Mouse (Mus musculus): ENCODE results near the gene Capza1. TPM values are rescaled to one million over a fixed set of nuclear protein-coding genes. Genes with fewer than 3 reads are reported as not detected.
"Not testable (repeated sequence)": the region's sequence is repeated elsewhere in the genome, so short reads cannot be mapped to it uniquely, and the experiment has no call there.

The Capza1 gene
- 100 to 1,000 TPM; 260 to 774 (median 501) TPM for polyA plus RNA-seq (2017; shearing (Covaris generic))

DNA sequence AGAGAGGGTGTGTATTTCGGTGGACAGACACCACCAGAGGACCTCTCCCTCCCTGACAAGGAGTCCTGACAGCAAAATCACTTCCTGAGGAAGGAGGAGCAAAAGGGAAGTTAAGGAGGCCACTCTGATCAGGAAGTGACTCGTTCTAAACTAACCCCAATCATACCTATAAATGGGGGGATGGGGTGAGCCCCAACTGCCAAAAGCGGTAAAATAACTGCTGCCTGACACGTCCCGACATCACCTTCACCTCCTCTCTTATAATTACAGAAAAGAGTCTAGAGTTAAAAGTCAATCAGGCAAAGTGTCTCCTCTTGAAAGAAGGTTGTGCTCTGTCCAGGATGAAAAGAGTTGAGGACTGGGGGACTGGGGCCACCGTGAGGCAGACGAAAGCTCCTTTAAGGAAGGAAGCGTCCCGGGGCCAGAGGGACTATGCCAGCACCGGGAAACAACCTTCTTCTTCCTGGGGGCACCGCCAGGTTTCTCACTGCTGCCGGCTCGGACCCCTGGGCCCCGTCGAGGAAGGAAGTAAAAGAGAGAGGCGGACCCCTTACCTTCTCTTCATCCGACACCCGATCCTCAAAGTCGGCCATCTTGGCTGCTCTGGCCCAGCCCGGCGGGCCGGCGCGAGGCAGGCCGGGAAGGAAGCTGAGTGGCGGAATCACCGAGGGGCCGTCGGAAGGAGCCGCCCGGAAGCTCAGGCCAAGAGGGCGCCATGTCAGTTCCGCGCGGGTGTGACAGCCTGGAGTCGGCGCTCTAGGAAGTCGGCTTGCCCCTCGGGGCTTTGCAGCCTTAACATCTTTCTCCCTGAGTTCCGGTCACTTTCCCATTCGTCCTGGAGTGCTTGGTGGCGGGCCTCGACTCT lies at the start of gene Capza1, which contains the start of gene St7l:
Capza1 (minus strand) TSS at position 720 of the 865 bp plus-strand sequence.
St7l (plus strand) TSS at position 220 of the 865 bp plus-strand sequence.
- ATAC-seq, result peak; percentile 82

DNA sequence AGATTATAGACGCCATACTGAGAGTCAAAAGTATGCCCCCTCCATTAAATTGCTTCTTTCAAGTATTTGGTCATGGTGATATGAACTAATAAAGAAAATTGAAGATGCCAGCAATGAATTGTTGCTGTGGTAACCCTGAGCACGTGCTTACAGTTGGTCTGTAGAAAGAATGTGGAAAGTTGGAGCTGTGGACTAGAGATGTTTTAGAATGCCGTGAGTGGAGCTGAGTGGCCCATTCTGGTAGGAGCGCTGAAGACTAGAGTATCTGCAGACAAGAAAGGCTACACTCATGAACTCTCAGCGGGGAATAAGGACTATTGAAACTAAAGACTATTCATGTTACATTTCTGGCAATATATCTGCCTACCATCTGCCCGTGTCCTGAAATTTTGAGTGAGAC lies 44.9 kb upstream of the Capza1 start:
- no peak for ATAC-seq

GRCm38 (mm10) chr3:104906007-104906406 lies 41.7 kb upstream of the Capza1 start:
- ATAC-seq, result no peak

DNA sequence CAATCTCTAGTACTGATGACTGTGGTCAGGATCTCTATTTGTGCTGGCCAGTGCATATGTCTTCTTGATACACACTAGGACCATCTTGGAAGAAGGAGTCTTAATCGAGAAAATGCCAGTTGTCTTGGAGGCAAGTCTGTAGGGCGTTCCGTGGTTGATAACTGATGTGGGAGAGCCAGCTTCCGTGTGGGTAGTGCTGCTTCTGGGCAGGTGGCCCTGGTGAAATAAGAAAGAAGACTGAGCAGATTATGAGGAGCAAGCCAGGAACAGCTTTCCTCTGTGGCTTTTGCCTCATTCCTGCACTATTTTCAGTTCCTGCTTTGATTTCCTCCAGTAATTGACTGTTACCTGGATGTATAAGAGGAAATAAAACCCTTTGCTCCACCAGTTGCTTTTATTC lies 41.1 kb upstream of the Capza1 start:
- ATAC-seq, result no peak

DNA sequence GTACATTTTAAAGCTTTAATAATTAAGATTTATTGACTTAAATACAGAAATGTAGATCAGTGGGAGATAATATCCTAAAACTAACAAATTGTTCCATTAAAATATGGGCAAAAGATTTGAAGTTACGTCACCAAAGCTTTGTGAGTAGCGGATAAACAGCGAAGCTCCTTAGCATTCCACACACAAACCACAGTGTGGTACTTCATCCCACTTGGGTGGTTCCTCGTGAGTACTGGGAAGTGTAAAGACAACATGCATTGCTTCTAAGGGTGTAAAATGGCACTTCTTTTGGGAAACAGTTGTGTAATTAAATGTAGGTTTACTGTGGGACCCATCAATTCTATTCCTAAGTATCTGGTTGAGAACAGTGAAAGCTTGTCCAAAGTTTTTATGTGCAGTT lies 36.8 kb upstream of the Capza1 start:
- no peak for ATAC-seq

DNA sequence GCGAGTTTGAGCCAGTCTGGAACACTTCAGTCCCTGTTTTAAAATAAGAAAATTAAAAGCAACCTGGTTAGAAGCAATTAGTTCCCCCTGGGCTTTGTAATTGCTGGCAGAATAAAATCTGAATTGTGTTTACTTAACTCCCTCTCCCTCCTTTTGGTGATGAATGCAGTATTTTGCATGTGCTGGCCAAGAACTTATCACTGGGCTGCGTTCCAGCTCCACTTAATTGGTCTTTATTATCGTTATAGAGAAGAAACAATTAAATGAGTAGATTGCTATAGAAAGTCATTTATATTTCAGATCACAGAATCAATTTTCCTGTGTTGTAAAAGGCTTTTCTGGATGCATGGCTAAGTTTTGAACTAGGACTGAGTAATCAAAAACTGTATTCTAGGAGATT lies 31.8 kb upstream of the Capza1 start:
- ATAC-seq, result no peak

DNA sequence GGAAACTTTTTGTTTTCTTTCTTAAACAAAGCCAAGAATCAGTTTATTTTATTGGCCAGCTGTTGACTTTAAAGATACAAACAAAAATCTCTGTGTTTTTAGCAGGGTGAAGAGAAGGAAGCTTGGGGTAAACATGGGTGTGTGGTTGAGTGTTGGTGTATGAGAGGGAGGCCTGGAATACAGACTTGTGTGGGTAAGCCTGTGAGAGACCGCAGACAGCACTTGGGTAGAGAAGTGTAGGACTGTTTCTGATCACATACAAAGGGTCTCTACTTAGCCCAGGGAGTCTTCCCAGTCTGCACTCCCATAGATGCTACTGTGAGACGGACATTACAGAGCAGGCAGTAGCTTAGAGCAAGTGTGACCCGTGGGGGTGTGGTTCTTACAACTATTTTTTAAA lies 24.3 kb upstream of the Capza1 start:
- no peak for ATAC-seq

- ATAC-seq, result no peak
Observed at GRCm38 (mm10) chr3:104869611-104870010, 5.3 kb upstream of the Capza1 start.

GRCm38 (mm10) chr3:104866674-104867073 lies 2.4 kb upstream of the Capza1 start:
- not testable (repeated sequence) for ATAC-seq

- peak; percentile 19 for ATAC-seq
Observed at GRCm38 (mm10) chr3:104865341-104865788, 1.1 kb upstream of the Capza1 start.

GRCm38 (mm10) chr3:104864651-104865340 lies 491 bp upstream of the Capza1 start:
- ATAC-seq, result peak; percentile 64

DNA sequence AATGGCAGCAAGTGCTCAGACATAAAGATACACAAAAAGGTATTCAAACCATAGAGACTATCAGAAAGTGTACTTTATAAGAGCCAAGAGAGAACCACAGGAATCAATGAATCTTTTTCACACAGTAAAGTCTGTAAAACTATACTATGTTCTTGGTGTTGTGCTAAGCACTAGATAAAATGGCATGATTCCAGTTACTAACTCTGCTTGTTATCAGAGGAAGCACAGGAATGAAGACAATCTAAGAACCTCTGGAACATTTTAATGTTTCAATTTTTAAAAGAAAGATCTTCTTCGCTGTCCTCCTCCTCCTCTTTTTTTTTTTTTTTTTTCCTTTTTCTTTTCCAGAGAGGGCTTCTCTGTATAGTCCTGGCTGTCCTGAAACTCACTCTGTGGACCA lies 5.7 kb downstream of the Capza1 start:
- no peak for ATAC-seq

- peak; percentile 79 for ATAC-seq
Observed at GRCm38 (mm10) chr3:104856106-104856505, 8.2 kb downstream of the Capza1 start.

DNA sequence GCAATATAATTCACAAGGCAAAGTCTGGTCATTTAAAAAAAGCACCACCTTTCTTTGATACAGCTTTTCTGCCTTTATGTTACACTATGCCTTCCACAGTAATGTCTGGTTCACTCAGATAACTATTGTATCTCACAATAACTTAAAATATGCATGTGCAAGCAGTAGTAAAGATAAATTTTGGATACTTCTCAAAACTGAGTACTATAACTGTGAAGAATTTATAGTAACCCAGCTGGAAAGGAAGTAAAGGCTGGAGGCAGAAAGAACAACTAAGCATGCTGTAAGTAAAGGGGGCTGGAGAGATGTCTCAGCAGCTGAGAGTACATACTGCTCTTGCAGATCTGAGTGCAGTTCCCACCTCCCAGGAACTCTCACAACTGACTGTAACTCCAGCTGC lies 9.4 kb downstream of the Capza1 start:
- ATAC-seq, result no peak

DNA sequence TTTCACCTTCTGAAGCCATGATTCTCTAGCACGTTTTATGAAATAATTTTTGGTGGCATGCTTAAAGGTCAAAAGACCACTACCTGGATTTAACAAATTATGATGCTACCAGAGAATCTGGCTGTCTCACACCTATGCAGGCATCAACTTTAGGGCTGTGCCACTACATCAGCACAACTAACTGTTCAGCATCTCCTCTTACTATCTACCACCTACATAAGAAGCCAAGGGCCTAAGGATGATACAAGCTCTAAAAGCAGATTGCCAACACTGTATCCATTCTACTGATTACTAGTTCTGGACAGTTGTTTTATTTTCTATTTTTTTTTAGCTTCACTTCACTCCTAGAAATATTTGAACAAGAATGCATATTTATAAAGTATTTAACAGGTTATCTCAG lies 9.8 kb downstream of the Capza1 start:
- ATAC-seq, result no peak

DNA sequence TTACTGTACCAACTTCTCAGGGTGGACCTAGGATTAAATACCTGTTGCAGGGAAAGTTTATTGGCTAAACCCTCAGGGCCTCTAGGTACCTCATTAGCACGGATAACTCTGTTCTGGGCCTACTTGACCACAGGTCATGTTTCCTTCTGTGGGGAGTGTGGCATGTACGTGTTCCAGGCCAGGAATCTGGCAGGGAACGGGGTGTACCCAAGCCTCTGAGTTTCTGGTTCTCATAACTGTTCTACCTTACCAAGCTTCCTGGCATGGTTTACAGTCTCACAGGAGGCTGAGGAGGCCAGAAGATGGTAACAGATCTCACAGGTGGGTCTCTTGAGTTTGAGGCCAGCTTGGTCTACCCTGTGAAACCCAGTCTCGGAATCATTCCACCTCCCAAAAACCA lies 17.7 kb downstream of the Capza1 start:
- ATAC-seq, result no peak

DNA sequence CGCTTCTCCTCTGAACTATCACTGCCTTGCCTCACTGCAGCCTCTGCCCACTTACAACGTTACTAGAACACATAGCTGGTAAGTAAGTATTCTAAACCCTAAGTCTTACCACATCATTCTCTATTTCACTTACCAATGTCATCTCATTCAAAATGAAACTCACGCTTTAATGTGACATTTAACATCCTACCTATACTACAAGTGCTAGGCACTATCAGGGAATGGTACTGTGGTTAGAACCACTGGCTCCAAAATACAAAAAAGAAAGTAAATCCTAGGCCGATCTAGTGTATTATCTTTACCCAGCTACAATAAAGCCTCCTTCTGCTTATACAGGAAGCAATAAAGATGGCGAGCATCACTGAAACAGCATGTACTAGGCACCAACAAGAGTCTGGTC lies 23.3 kb downstream of the Capza1 start:
- ATAC-seq, result peak; percentile 48

GRCm38 (mm10) chr3:104835797-104836196 lies 28.5 kb downstream of the Capza1 start:
- ATAC-seq, result no peak

GRCm38 (mm10) chr3:104822413-104822812 lies 41.9 kb downstream of the Capza1 start:
- no peak for ATAC-seq

DNA sequence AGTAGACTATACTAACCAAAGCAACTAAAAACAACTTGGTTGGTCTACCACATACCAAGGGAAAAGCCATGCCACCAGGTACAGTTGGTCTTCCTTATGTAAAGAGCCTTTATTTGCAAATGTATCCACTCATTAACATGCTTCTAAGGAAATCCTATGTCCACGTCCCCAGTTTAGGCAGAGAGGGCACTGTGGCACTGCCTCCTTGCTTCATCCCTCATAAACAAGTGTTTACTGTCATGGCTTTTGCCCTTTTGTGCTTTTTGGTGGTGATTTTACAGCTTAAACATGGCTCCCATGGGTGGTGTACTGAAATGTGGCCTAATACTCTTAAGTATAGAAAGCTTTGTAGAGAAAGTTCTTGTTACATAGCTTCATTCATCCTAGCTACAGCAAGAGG lies 43.9 kb downstream of the Capza1 start:
- no peak for ATAC-seq

GRCm38 (mm10) chr3:104818749-104819134 lies 45.6 kb downstream of the Capza1 start:
- ATAC-seq, result no peak

DNA sequence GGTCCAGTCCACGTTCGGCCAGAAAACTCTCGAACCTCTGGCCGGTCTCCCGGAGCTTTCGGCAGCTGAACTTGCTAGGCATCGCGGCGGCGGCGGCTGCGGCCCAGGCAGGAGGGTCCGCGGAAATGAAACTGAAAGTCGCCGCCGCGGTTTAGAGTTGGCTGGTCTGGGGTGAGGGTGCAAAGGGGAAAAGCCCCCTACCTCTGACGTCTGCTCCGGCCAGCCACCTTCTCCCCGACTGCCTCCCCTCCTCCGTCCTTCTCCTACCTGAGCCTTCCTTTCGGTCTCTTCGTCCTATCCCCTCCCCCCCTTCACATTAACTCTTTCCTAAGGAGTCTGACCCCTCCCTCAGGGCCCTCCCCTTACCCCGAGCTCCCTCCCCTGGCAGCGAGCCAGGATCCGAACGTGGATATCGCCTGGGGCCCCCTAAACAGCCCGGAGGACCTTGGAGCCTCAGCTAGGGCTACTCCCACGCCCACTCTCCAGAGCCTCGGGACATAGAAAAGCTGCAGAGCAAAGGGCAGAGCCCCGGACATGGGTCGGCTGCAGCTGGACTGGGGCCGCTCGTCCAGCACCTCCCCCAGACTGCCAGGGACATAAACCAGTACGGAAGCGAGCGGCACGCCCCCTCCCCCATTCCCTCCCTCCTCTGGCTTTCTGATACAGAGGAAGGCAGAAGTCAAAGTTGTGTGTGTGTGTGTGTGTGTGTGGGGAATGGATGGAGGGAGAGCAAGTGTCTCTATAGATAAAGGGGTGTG lies 46.1 kb downstream of the Capza1 start, which contains the start of gene Mov10:
Mov10 (minus strand) TSS at position 573 of the 758 bp plus-strand sequence.
- peak; percentile 66 for ATAC-seq

DNA sequence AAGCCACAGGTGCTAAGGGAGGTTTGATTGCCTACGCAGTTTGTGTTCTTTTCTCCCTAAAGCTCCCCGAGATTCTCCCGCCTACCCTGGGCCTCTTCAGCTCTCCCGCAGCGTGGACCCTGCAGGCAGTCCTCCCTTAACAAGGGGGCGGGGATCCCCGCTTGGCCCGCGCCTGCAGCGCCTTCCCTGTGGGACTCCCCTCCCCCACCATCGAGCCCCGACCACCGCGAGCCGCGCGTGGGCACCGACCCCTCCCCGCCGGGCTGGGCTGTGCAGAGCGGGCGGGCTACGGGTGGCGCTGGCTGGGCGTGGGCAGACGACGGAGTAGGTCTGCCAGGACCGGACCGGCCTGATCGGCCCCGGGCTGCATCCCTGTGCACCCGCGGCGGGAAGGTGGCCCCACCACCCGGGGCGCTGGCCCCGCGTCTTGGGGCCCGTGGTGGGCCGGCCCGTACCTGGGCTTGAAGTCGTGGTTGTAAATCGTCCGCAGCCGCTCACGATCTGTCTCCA lies 46.8 kb downstream of the Capza1 start:
- ATAC-seq, result peak; percentile 33

Data from inflammation-experienced regulatory T-cells, adult 6 months (primary cell).